Mouse (Mus musculus): Measurements from ENCODE around the gene 1700025C18Rik. TPM values are rescaled to one million over a fixed set of nuclear protein-coding genes. Genes with fewer than 3 reads are reported as not detected.
A peak's percentile ranks its signal among the peaks of the same experiment; 100 is the strongest.

The 1700025C18Rik gene
- total RNA-seq, 2 experiments from 2014 or later: not detected

GRCm38 (mm10) chr2:165078605-165079004 lies 11.9 kb downstream of the 1700025C18Rik start:
- ATAC-seq (ENCODE audit: poor library complexity, severe bottlenecking): no peak

- no peak for ATAC-seq (ENCODE audit: poor library complexity, severe bottlenecking)
Observed at GRCm38 (mm10) chr2:165078045-165078444, 12.5 kb downstream of the 1700025C18Rik start.

DNA sequence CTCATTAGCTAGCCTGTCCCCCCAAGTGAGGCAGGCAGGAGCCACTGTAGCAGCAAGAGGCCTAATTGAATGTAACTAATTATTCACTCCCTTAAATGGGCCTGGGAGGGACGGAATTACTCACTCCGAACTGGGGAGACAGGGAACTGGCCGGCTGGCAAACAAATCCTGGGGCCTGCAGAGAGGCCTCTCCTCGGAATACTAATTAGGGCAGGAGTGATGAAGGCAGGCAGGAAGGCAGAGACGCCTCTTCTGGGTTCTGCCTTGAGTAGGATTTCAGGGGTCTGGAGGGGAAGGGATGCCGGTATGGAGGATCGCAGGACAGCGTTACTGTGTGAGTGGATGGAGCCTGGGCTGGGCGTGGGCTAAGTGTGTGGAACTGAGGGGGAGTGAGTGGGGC lies 13.5 kb downstream of the 1700025C18Rik start:
- no peak for ATAC-seq (ENCODE audit: poor library complexity, severe bottlenecking)

GRCm38 (mm10) chr2:165074937-165075336 lies 15.6 kb downstream of the 1700025C18Rik start:
- peak; percentile 95 for ATAC-seq (ENCODE audit: poor library complexity, severe bottlenecking)

GRCm38 (mm10) chr2:165074081-165074884 lies 16.3 kb downstream of the 1700025C18Rik start:
- ATAC-seq (ENCODE audit: poor library complexity, severe bottlenecking): peak; percentile 54

GRCm38 (mm10) chr2:165073381-165073781 lies 17.2 kb downstream of the 1700025C18Rik start:
- ATAC-seq (ENCODE audit: poor library complexity, severe bottlenecking): no peak

DNA sequence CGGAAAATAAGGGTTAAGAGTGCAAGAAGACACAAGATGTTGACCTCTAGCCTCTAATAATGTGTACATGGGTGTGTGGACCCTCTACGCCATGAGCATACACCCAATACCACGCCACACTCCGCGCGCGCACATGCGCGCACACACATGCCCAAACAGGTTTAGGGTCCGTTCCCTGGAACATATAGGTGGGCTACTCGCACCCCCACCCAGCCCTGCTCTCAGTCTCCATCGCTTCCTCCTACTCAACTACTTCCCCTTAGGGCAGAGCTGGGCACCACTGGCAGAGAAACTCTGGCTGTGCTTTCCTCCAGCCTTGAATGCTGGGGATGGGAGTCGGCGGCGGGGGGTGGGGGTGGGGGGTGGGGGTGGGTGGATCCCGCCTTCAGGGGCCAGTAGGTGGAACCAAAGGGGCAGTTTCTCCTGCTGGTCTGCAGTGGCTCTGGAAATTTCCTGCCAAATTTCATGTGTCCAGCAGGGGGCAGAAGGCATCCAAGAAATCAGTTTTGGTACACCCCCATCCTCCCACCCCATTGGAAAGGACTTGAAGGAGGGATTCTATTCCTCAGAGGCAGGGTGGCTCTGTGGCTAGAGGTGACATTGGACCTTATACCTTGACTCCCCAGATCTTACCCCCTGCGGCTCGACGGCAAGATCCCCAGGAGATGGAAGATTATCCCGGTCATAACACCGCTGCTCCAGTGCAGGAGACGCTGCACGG lies 20.3 kb downstream of the 1700025C18Rik start:
- peak; percentile 51 for ATAC-seq (ENCODE audit: poor library complexity, severe bottlenecking)

- no peak for ATAC-seq (ENCODE audit: poor library complexity, severe bottlenecking)
Observed at GRCm38 (mm10) chr2:165068806-165069205, 21.7 kb downstream of the 1700025C18Rik start.

DNA sequence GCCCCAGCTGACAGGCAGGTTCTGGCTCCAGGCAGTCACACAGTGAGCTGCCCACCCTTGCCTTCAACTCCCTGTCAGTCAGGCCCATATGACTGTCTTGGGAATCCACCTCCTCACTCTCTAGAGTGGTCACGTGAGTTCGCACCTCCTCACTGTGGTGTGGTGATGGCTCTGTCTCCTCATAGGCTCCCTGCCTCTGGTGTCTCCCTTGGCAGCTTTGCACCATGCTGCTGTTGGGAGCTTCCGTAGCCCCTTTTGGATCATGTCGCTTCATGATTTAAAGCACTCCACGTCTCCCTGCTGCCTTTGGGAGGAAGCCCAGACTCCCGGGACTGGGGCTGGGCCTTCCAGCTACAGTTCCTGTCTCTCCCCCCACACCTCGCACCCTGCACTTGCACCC lies 26.1 kb downstream of the 1700025C18Rik start:
- ATAC-seq (ENCODE audit: poor library complexity, severe bottlenecking): no peak

GRCm38 (mm10) chr2:165061638-165062433 lies 28.7 kb downstream of the 1700025C18Rik start:
- ATAC-seq (ENCODE audit: poor library complexity, severe bottlenecking): peak; percentile 75

DNA sequence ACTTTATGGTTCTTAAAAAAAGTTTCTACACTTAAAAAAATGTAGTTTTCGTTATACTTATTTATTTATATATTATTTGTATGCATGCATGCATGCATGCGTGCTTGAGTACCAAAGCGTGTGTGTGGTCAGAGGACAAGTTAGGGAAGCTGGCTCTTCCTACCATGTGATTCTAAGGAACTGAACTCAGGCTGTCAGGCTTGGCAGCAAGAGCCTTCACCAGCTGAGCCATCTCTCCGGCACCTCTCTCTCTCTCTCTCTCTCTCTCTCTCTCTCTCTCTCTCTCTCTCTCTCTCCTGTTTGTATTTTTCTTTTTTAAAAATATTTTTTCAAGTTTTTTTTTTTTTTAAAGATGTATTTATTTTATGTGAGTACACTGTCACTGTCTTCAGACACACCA lies 30.6 kb downstream of the 1700025C18Rik start:
- ATAC-seq (ENCODE audit: poor library complexity, severe bottlenecking): no peak

DNA sequence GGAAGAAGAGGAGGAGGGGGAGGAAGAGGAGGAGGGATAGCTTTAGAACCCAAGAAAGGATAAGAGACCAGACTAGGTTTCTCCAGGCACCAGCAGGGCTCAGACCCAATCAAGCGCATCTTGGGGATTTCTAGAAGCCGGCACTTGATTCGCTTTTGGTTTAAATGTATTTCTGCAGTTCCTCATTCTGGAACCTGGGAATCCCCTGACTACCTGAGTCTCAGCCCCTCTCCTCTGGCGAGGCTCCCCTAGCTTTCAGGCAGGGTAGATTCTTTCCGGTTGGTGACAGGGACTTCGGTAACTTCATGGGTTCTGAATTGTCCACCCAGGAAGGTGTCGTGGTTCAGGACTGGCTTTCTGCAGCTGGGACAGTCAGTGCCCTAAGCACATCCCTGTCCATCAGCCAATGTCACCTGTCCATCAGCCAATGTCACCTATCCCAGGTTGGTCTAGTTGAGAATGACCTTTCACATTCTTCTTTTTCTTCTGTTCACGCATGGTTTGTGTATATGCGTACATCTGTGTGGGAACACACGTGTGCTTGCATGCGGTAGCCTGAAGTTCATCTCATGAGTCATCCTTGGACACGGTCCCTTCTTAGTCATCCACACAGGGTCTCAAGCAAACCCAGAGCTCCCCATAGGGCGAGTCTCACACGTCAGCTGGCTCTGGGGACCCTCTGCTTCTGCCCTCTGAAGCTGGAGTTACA lies 34.0 kb downstream of the 1700025C18Rik start:
- ATAC-seq (ENCODE audit: poor library complexity, severe bottlenecking): no peak

- ATAC-seq (ENCODE audit: poor library complexity, severe bottlenecking): no peak
Observed at GRCm38 (mm10) chr2:165055905-165056304, 34.6 kb downstream of the 1700025C18Rik start.

DNA sequence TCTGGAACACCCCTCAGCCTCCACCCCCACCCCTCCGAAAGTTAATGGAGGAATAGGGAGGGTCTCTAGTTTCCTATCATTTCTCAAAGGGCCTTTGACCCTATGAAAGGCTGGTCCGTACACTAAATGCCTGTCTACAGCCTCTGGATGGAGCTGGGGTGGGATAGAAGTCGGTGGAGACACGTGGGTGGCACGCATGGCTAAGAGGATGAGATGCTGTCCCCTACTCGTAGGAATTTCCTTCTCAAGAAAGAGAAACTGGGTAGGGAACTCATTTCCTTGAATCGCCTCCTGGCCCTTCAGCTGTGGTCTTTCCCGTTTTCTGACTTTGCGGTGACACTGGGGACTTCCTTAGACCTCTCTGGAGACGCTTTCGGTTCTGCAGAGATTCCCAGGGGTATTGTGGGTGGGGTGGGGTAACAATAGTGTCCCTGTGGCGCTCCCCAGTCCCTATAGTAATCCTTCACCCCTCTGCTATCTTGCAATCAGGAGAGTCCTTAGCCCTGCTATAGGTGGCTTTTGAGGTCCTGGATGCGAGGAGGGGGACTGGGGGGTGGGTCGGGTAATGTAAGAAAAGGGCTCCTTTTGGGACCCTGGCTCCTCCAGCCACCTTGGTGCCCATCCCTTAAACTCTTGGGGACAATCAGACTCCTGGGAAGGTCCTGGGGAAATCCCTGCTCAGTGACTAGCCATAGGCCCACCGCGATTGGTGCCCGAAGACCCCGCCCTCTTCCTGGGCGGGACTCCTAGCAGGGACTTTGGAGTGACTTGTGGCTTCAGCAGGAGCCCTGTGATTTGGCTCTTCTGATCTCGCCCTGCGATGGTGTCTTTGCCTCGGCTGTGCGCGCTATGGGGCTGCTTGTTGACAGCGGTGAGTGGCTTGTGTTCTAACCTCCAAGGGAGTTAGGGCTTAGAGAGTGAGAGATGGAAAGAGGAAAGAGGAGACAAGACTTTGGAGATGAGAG lies 35.4 kb downstream of the 1700025C18Rik start, which contains the start of gene Cd40:
Cd40 (plus strand) TSS at position 740 of the 965 bp plus-strand sequence.
- peak; percentile 84 for ATAC-seq (ENCODE audit: poor library complexity, severe bottlenecking)

GRCm38 (mm10) chr2:165051566-165051965 lies 39.0 kb downstream of the 1700025C18Rik start:
- ATAC-seq (ENCODE audit: poor library complexity, severe bottlenecking): no peak

GRCm38 (mm10) chr2:165050826-165051548 lies 39.6 kb downstream of the 1700025C18Rik start:
- ATAC-seq (ENCODE audit: poor library complexity, severe bottlenecking): no peak

GRCm38 (mm10) chr2:165049044-165049443 lies 41.5 kb downstream of the 1700025C18Rik start:
- ATAC-seq (ENCODE audit: poor library complexity, severe bottlenecking): no peak

GRCm38 (mm10) chr2:165043729-165044128 lies 46.8 kb downstream of the 1700025C18Rik start:
- ATAC-seq (ENCODE audit: poor library complexity, severe bottlenecking): no peak

All from megakaryocyte, adult 5-6 weeks (primary cell).